Mouse (Mus musculus): ENCODE results near the gene Cbarp. TPM values are rescaled to one million over a fixed set of nuclear protein-coding genes. Genes with fewer than 3 reads are reported as not detected.

The Cbarp gene
- total and polyA plus RNA-seq, 3 experiments, result 0.19 to 2.4 (median 2.3) TPM

GRCm38 (mm10) chr10:80087483-80087882 lies 53.2 kb downstream of the Cbarp start:
- in situ Hi-C loops (cut with MboI; ENCODE audit: low pct_ligation_motif_present, low pct_unique_long_range_greater_than_20kb, low sequenced_read_pairs) (no loop called here), dilution Hi-C loops (cut with MboI; ENCODE audit: extremely low pct_ligation_motif_present, extremely low pct_unique_long_range_greater_than_20kb, low sequenced_read_pairs) (no loop called here)
- Histone ChIP-seq H3K79me2 (replicated peaks; ENCODE audit: control insufficient read depth, extremely low read depth, insufficient read depth, poor library complexity, severe bottlenecking) (no peaks in the 10 kb centered on the region), H3K27me3 (replicated peaks) (no peaks in the 10 kb centered on the region), H3K4me3 (replicated peaks in 1 of 3; ENCODE audit: low read depth in 2 of 3, low read length in 2 of 3, poor library complexity in 1 of 3) (no peak overlapping the region), H3K4me1 (ENCODE audit: control insufficient read depth in 1 of 2, insufficient read depth in 2 of 2) (peaks cover 3 to 36% of the 10 kb centered on the region in 2 experiments), H3K27ac (ENCODE audit: insufficient read depth, low read depth) (no peak overlapping the region), H3K36me3 (replicated peaks in 1 of 2; ENCODE audit: control insufficient read depth in 1 of 2, insufficient read depth in 1 of 2, low read length in 1 of 2) (peaks cover 25 to 89% of the 10 kb centered on the region in 2 experiments), H3K9ac (ENCODE audit: insufficient read depth, low read depth) (no peak overlapping the region), H3K9me3 (replicated peaks; ENCODE audit: low read length) (no peaks in the 10 kb centered on the region), H3K4me2 (ENCODE audit: insufficient read depth, low read depth, poor library complexity, severe bottlenecking) (no peak overlapping the region)
- DNase-seq (ENCODE audit: extremely low read depth), result no peak
- TF ChIP-seq MAX (IDR thresholded peaks at IDR 0.05; ENCODE audit: low read length) (no peak), ELF1 (IDR thresholded peaks at IDR 0.05; ENCODE audit: low read depth, low read length) (no peak)

DNA sequence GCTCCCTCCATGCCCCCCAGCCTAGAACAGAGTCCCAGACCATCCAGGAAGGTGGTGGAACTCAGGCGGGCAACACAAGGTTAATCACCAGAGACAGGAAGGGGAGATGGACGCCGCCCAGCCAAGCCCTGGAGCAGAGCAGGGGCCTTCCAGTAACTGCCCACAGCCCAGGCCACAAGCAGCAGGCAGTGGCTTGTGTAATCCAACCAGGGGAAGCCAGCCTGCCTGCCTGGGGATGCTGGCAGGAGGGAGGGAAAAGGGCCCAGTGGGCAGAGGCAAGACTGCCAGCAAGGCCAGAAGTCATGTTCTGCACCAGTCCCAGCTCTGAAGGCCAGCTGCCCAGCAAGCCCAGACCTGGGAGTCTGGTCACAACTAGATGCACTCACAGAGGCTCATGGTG lies 53.8 kb downstream of the Cbarp start:
- Histone ChIP-seq H3K4me3 (replicated peaks in 1 of 3; ENCODE audit: low read depth in 2 of 3, low read length in 2 of 3, poor library complexity in 1 of 3) (no peak overlapping the region), H3K36me3 (replicated peaks in 1 of 2; ENCODE audit: control insufficient read depth in 1 of 2, insufficient read depth in 1 of 2, low read length in 1 of 2) (peaks cover 31 to 89% of the 10 kb centered on the region in 2 experiments), H3K27ac (ENCODE audit: insufficient read depth, low read depth) (no peak overlapping the region), H3K9me3 (replicated peaks; ENCODE audit: low read length) (no peaks in the 10 kb centered on the region), H3K79me2 (replicated peaks; ENCODE audit: control insufficient read depth, extremely low read depth, insufficient read depth, poor library complexity, severe bottlenecking) (no peaks in the 10 kb centered on the region), H3K27me3 (replicated peaks) (no peaks in the 10 kb centered on the region), H3K4me2 (ENCODE audit: insufficient read depth, low read depth, poor library complexity, severe bottlenecking) (no peak overlapping the region), H3K4me1 (ENCODE audit: control insufficient read depth in 1 of 2, insufficient read depth in 2 of 2) (peaks cover 8 to 42% of the 10 kb centered on the region in 2 experiments), H3K9ac (ENCODE audit: insufficient read depth, low read depth) (no peak overlapping the region)
- dilution Hi-C loops (cut with MboI; ENCODE audit: extremely low pct_ligation_motif_present, extremely low pct_unique_long_range_greater_than_20kb, low sequenced_read_pairs), result no loop called here
- no peak for DNase-seq (ENCODE audit: extremely low read depth)
- in situ Hi-C loops (cut with MboI; ENCODE audit: low pct_ligation_motif_present, low pct_unique_long_range_greater_than_20kb, low sequenced_read_pairs), result no loop called here
- TF ChIP-seq MYC (IDR thresholded peaks at IDR 0.05; ENCODE audit: low read depth, low read length) (no peak), ZNF384 (IDR thresholded peaks at IDR 0.05; ENCODE audit: low read depth, low read length) (no peak), ZKSCAN1 (IDR thresholded peaks at IDR 0.05; ENCODE audit: borderline replicate concordance, low read depth, low read length) (no peak), ELF1 (IDR thresholded peaks at IDR 0.05; ENCODE audit: low read depth, low read length) (no peak), CTCF (conservative IDR thresholded peaks at IDR 0.05 in 1 of 2, IDR thresholded peaks at IDR 0.05 in 1 of 2; ENCODE audit: low read depth in 2 of 2, low read length in 2 of 2) (no peak), RAD21 (IDR thresholded peaks at IDR 0.05; ENCODE audit: low read depth, low read length) (no peak), KAT2A (IDR thresholded peaks at IDR 0.05; ENCODE audit: insufficient replicate concordance, low read length) (no peak), ETS1 (conservative IDR thresholded peaks at IDR 0.05; ENCODE audit: low read depth, low read length) (no peak), PAX5 (IDR thresholded peaks at IDR 0.05; ENCODE audit: low read length) (no peak), JUN (IDR thresholded peaks at IDR 0.05; ENCODE audit: insufficient read depth, low read depth, low read length) (no peak), POLR2AphosphoS2 (IDR thresholded peaks at IDR 0.05; ENCODE audit: low read depth, low read length) (no peak), MEF2A (IDR thresholded peaks at IDR 0.05; ENCODE audit: borderline replicate concordance, low read depth, low read length) (no peak), EP300 (IDR thresholded peaks at IDR 0.05; ENCODE audit: low read length) (no peak), USF2 (conservative IDR thresholded peaks at IDR 0.05; ENCODE audit: low read depth, low read length) (no peak), JUND (conservative IDR thresholded peaks at IDR 0.05; ENCODE audit: low read depth, low read length) (no peak), CHD2 (IDR thresholded peaks at IDR 0.05; ENCODE audit: low read length) (no peak), IRF4 (IDR thresholded peaks at IDR 0.05; ENCODE audit: low read depth, low read length) (no peak), SIN3A (IDR thresholded peaks at IDR 0.05; ENCODE audit: low read length) (no peak), CHD1 (IDR thresholded peaks at IDR 0.05; ENCODE audit: low read depth, low read length) (no peak)
